Mouse (Mus musculus) layer of hippocampus, postnatal 25 days (tissue): ENCODE results near the gene Lrrc37a. TPM values are rescaled to one million over a fixed set of nuclear protein-coding genes. Genes with fewer than 3 reads are reported as not detected.
"Not testable (repeated sequence)": the region's sequence is repeated elsewhere in the genome, so short reads cannot be mapped to it uniquely, and the experiment has no call there.

ENCODE experiments used
- DNase-seq, 2 experiments: peaks; one replicate each; pipeline ENCODE4 v3.0.0; 2022; ENCODE audit warnings: mixed read lengths in 2 of 2, low spot score in 1 of 2; ENCODE audit errors: extremely low spot score in 1 of 2
- total RNA-seq, 2 experiments: library from RNA; stranded (reverse); gene quantifications; 2 replicates each; pipeline ENCODE4 v1.2.3; 2021

Gene Lrrc37a
- total RNA-seq: not detected

- no peak for DNase-seq
Measured at GRCm38 (mm10) chr11:103504497-103504896, at the start of gene Lrrc37a. Lrrc37a (minus strand) TSS chr11:103504597.

DNA sequence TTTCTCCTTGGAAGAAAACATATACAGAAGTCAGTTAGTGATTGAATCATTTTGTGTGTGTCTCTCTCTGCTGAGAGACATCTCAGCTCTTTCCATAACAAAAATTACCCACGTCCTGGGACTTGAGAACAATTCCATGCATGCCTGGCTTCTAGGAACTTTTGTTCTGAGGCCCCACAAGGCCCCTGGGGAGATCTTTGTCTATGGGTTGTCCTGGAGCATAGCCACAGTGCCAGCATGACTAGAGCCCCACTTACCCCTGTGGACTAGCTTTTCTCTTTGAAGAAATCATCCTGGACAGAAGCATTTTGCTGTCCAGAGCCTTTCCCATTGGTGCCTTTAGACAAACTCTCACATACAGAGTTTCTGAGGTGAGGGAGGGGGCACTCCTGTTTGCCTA, 30.6 kb upstream of the Lrrc37a start:
- not testable (repeated sequence) for DNase-seq

GRCm38 (mm10) chr11:103512111-103512510, 7.7 kb upstream of the Lrrc37a start:
- DNase-seq: no peak

DNA sequence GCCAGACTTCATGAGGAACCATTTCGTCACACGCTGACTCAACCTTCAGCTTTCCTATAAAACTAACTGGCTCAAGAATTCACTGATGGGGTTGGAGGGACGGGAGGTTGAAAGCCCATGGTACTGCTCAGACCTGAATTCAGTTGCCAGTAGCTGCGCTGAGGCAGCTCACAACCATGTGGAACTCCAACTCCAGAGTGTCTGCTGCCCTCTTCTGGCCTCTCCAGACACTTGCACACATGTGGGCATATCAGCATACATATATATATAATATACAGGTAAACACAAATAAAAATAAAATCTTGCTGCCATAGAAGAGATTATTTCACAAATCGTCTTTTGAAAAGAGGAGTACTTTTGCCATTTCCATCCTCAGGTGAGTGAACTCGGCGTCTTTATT, 40.0 kb downstream of the Lrrc37a start:
- DNase-seq: no peak

DNA sequence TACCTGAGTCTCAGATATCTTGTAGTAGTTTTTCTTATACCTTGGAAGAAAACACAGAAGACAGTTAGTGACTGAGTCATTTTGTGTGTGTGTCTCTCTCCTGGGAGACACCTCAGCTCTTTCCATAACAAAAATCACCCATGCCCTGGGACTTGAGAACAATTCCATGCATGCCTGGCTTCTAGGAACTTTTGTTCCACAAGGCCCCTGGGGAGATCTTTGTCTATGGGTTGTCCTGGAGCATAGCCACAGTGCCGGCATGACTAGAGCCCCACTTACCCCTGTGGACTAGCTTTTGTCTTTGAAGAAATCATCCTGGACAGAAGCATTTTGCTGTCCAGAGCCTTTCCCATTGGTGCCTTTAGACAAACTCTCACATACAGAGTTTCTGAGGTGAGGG, 53.3 kb downstream of the Lrrc37a start:
- not testable (repeated sequence) for DNase-seq

- not testable (repeated sequence) for DNase-seq
Measured at GRCm38 (mm10) chr11:103449721-103450120, 54.7 kb downstream of the Lrrc37a start.

GRCm38 (mm10) chr11:103443678-103444077, 60.7 kb downstream of the Lrrc37a start:
- no peak for DNase-seq

GRCm38 (mm10) chr11:103436282-103436681, 68.1 kb downstream of the Lrrc37a start:
- DNase-seq: no peak

GRCm38 (mm10) chr11:103425031-103425430, 79.4 kb downstream of the Lrrc37a start:
- DNase-seq: no peak

DNA sequence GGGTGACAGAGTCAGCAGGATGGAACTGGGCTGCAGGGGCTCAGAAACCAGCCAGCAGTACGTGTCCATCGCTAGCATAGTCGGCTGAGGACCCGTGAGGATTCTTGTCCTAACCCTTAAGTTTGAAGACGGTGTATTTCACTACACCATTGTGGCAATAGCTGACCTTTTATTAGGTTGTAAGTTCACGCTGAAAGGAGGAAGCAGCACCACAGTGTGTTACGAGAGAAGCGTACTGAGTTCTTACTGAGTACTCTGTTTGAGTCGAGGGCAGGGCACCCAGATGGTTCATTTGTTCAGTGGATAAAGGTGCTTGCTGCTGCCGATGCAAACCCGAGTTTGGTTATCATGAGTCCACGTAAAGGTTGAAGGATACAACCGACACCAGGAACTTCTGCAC, 84.7 kb downstream of the Lrrc37a start:
- no peak for DNase-seq

GRCm38 (mm10) chr11:103419226-103419625, 85.2 kb downstream of the Lrrc37a start:
- DNase-seq: no peak

- DNase-seq: no peak
Measured at GRCm38 (mm10) chr11:103413516-103413915, 90.9 kb downstream of the Lrrc37a start.

DNA sequence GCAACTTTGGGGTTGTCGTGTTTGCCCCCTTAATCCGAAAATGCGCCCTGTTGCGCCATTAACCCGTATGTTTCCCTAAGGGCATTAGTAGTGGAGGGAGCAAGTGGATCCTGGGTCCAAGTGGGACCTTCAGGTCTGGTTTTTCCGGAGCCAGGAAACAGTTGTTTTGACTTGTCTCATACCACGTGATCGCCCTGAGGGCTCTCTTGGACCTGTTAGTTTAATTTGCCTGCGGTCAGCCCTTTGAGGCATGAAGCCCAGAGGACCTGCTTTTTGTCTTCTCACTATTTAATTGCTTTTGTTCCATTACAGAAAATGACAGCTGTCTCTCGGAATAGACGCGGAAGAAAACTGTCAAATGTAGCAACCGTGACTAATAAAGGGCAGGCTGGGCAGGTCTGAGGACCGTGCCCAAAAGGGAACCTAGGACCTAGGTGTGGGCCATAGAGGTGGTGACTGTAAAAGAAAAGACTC, 91.4 kb downstream of the Lrrc37a start:
- DNase-seq: no peak

GRCm38 (mm10) chr11:103411981-103412949, 92.1 kb downstream of the Lrrc37a start, which contains the start of gene Plekhm1:
Plekhm1 (minus strand) TSS chr11:103412687.
- peak; percentile 84 to 90 for DNase-seq

GRCm38 (mm10) chr11:103411301-103411700, 93.1 kb downstream of the Lrrc37a start:
- DNase-seq: no peak

- DNase-seq: no peak
Measured at GRCm38 (mm10) chr11:103408880-103409279, 95.5 kb downstream of the Lrrc37a start.

- DNase-seq: not testable (repeated sequence)
Measured at GRCm38 (mm10) chr11:103407136-103407535, 97.3 kb downstream of the Lrrc37a start.

DNA sequence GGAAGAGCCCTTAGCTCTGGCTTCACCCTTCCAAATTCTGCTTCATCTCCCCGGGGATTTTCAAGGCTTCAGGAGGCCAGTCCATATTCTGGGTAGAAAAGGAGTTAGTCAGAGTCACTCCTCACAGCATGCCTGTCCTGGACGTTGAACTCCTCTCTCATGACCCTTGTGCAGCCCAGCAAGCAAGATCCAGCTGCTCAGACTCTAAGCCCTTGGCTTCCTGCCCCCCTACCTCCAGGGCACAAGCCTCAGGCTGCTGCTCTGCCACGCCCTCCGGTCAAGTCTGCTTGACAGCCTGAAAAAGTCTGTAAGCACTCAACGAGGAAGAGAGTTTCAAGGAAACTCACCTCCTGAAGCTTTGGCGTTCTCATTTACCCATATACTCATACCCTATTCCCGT, 97.8 kb downstream of the Lrrc37a start:
- DNase-seq: no peak

GRCm38 (mm10) chr11:103405814-103406213, 98.6 kb downstream of the Lrrc37a start:
- no peak for DNase-seq

DNA sequence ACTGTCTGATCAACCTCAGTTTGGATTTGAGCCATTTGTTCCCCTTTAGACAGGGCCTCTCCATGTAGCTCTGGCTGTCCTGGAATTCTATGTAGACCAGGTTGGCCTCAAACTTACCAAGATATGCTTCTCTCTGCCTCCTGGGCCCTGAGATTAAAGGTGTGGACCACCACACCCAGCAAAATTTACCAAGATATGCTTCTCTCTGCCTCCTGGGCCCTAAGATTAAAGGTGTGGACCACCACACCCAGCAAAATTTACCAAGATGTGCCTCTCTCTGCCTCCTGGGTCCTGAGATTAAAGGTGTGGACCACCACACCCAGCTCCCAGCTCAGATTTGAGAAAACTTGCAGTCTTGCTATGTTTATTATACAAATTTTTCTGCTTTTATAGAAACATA, 99.8 kb downstream of the Lrrc37a start:
- DNase-seq: no peak

DNA sequence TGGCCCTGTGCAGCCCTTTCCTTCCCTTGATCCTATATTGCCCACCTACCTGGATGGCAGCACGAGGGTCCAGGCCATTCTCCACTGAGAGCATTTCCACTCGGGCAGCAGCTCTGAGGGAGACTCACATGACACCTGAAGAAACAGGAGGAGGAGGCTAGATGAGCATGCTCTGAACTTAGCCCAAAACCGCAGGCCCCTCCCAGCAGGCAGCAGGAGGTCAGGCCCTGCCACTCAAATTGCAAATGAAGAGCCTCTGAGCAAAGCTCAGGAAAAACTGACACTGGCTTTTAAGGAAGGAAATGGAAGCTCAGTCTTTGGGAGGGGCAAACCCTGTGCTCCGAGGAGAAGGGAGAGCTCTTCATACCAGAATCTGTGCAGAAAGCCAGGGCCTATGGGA, 100.6 kb downstream of the Lrrc37a start:
- DNase-seq: no peak

GRCm38 (mm10) chr11:103402738-103403137, 101.7 kb downstream of the Lrrc37a start:
- DNase-seq: no peak
